Mouse (Mus musculus) bone marrow, adult 2 months (tissue): ENCODE results near the gene Rrp36.

Source experiments
- CTCF ChIP-seq: fragments of 200-500 bp; IDR thresholded peaks from 2 replicates; pipeline ENCODE4 v1.5.1; 2011; ENCODE audit warnings: low read length, control low read depth; ENCODE audit not compliant: control insufficient read depth, insufficient read depth
- POLR2A ChIP-seq: fragments of 200-500 bp; IDR thresholded peaks from 2 replicates; pipeline ENCODE4 v1.6.1; 2011; ENCODE audit warnings: low read depth, mild to moderate bottlenecking, control low read depth, low read length, borderline replicate concordance; ENCODE audit not compliant: control insufficient read depth

- TF ChIP-seq CTCF: no peak
- no peak for TF ChIP-seq POLR2A
These were observed 27.9 kb downstream of the Rrp36 start for GRCm38 (mm10) chr17:46646322-46646662.
